Mouse (Mus musculus): ENCODE data around the gene Srrd.
A peak's percentile ranks its signal among the peaks of the same experiment; 100 is the strongest.

The Srrd gene

GRCm38 (mm10) chr5:112342463-112343204, at the start of gene Srrd, which contains the start of gene Hps4:
TSS of gene Srrd (minus strand) at chr5:112343040.
TSS of gene Hps4 (plus strand) at chr5:112343083.
- peak; percentile 82 for DNase-seq

GRCm38 (mm10) chr5:112391676-112392323, 49.0 kb upstream of the Srrd start:
- DNase-seq = peak; percentile 58

GRCm38 (mm10) chr5:112391002-112391401, 48.2 kb upstream of the Srrd start:
- DNase-seq = no peak

- no peak for DNase-seq
These were observed 46.5 kb upstream of the Srrd start for GRCm38 (mm10) chr5:112389352-112389751.

GRCm38 (mm10) chr5:112385973-112386372, 43.1 kb upstream of the Srrd start:
- DNase-seq = no peak

GRCm38 (mm10) chr5:112384805-112385472, 42.1 kb upstream of the Srrd start:
- DNase-seq = no peak

- DNase-seq = peak; percentile 60
These were observed 39.9 kb upstream of the Srrd start for GRCm38 (mm10) chr5:112382641-112383330.

GRCm38 (mm10) chr5:112382042-112382441, 39.2 kb upstream of the Srrd start:
- DNase-seq = no peak

GRCm38 (mm10) chr5:112381154-112381553, 38.3 kb upstream of the Srrd start:
- no peak for DNase-seq

- no peak for DNase-seq
These were observed 35.9 kb upstream of the Srrd start for GRCm38 (mm10) chr5:112378716-112379115.

GRCm38 (mm10) chr5:112377380-112377779, 34.5 kb upstream of the Srrd start:
- DNase-seq = no peak

GRCm38 (mm10) chr5:112376111-112376510, 33.3 kb upstream of the Srrd start:
- no peak for DNase-seq

- peak; percentile 79 for DNase-seq
These were observed 29.1 kb upstream of the Srrd start for GRCm38 (mm10) chr5:112371933-112372332.

GRCm38 (mm10) chr5:112370236-112370813, 27.5 kb upstream of the Srrd start:
- DNase-seq = peak; percentile 70

GRCm38 (mm10) chr5:112369326-112369725, 26.5 kb upstream of the Srrd start:
- DNase-seq = peak; percentile 54

- peak; percentile 96 for DNase-seq
These were observed 25.8 kb upstream of the Srrd start for GRCm38 (mm10) chr5:112368666-112369065.

GRCm38 (mm10) chr5:112367929-112368328, 25.1 kb upstream of the Srrd start:
- no peak for DNase-seq

- DNase-seq = no peak
These were observed 24.5 kb upstream of the Srrd start for GRCm38 (mm10) chr5:112367338-112367737.

- no peak for DNase-seq
These were observed 24.0 kb upstream of the Srrd start for GRCm38 (mm10) chr5:112366879-112367278.

GRCm38 (mm10) chr5:112364184-112364797, 21.5 kb upstream of the Srrd start:
- DNase-seq = no peak

- DNase-seq = no peak
These were observed 17.2 kb upstream of the Srrd start for GRCm38 (mm10) chr5:112360077-112360476.

- DNase-seq = no peak
These were observed 16.7 kb upstream of the Srrd start for GRCm38 (mm10) chr5:112359520-112359919.

All from cerebellum, adult 11-12 months (tissue).